ENCODE assay signal across 9 mouse cellular contexts in genomic region chr4:139311707-139312106, GRCm38 (mm10). TPM values are rescaled to one million over a fixed set of nuclear protein-coding genes. Genes with fewer than 3 reads are reported as not detected.
DNase-seq lines count a peak whose midpoint lies in the region; ATAC-seq and TF ChIP-seq lines count a peak whose summit lies in the region.
"Had no signal": no experiment of that assay in that cellular context is flagged by ENCODE, and none has a peak within 500 bp of the region (broad histone marks: within the 10 kb centered on the region; RNA-seq: fewer than 3 reads in every experiment).

No protein-coding gene starts in this region.

- H3K27me3 ChIP-seq in heart, embryonic 13.5 days (replicated peaks), result 0 out of 2 replicates have a peak, but pooled peaks cover 4% of the 10 kb centered on the region
- 0 out of 2 replicates have a peak, but pooled peaks cover 13% of the 10 kb centered on the region for H3K27me3 ChIP-seq in hindbrain, embryonic 13.5 days
- peaks cover 30% of the 10 kb centered on the region for H3K27me3 ChIP-seq in midbrain, embryonic 10.5 days (ENCODE audit: low read depth, poor library complexity, severe bottlenecking)
- H3K27me3 ChIP-seq: Patski had no signal

- H3K27ac ChIP-seq in heart, embryonic 13.5 days (replicated peaks), result no peak overlapping the region
- no peak overlapping the region for H3K27ac ChIP-seq in ES-E14 (ENCODE audit: insufficient read depth, low read depth, low read length, poor library complexity, severe bottlenecking)
- H3K27ac ChIP-seq in hindbrain, embryonic 13.5 days, result no peak overlapping the region
- H3K27ac ChIP-seq in midbrain, embryonic 10.5 days (replicated peaks), result peak overlapping the region; percentile 93

- in situ Hi-C loops in ES-E14 (cut with MboI; ENCODE audit: low sequenced_read_pairs in 2 of 2, unreplicated experiment in 2 of 2), result no loop called here

- peak overlapping the region; percentile 97 for H3K4me2 ChIP-seq in heart, embryonic 13.5 days
- peak overlapping the region; percentile 94 for H3K4me2 ChIP-seq in hindbrain, embryonic 13.5 days

- H3K4me3 ChIP-seq in heart, embryonic 13.5 days, result peak overlapping the region; percentile 77
- H3K4me3 ChIP-seq in ES-E14 (ENCODE audit: insufficient read depth in 1 of 2, low read depth in 1 of 2, low read length in 2 of 2, poor library complexity in 1 of 2, severe bottlenecking in 1 of 2), result peak overlapping the region; percentile 85 to 89
- H3K4me3 ChIP-seq in hindbrain, embryonic 13.5 days, result peak overlapping the region; percentile 80
- peak overlapping the region; percentile 96 for H3K4me3 ChIP-seq in midbrain, embryonic 10.5 days

- intact Hi-C loops in left cerebral cortex, postnatal 14 days (cut with DNase I), result no loop called here

- H3K9me3 ChIP-seq in heart, embryonic 13.5 days, result no peaks in the 10 kb centered on the region
- H3K9me3 ChIP-seq in ES-E14 (ENCODE audit: control insufficient read depth, insufficient read depth, low read depth, low read length), result no peaks in the 10 kb centered on the region
- no peaks in the 10 kb centered on the region for H3K9me3 ChIP-seq in hindbrain, embryonic 13.5 days
- H3K9me3 ChIP-seq in midbrain, embryonic 10.5 days (replicated peaks), result no peaks in the 10 kb centered on the region

- no peak for DNase-seq in heart, adult 9 months (ENCODE audit: low spot score in 2 of 2)
- DNase-seq in ES-E14 (ENCODE audit: low read depth, low spot score), result no peak
- DNase-seq in midbrain, embryonic 10.5 days (ENCODE audit: low spot score), result no peak
- DNase-seq in urinary bladder, adult 18-20 months (ENCODE audit: low spot score in 2 of 2), result no peak
- DNase-seq in left cerebral cortex, postnatal 14 days (ENCODE audit: low spot score in 2 of 2), result no peak

- H3K36me3 ChIP-seq in heart, embryonic 13.5 days, result peaks cover 32% of the 10 kb centered on the region
- H3K36me3 ChIP-seq in ES-E14 (ENCODE audit: control insufficient read depth, insufficient read depth, low read length, poor library complexity, severe bottlenecking), result peaks cover 12% of the 10 kb centered on the region; the same call in 1 of the 2 replicates
- H3K36me3 ChIP-seq in hindbrain, embryonic 13.5 days, result peaks cover 28% of the 10 kb centered on the region
- H3K36me3 ChIP-seq in midbrain, embryonic 10.5 days, result peaks cover 29% of the 10 kb centered on the region

- WGBS in heart, embryonic 13.5 days, result 29% methylated on average over 14 of the region's 14 CpGs
- 15% methylated on average over 14 of the region's 14 CpGs for WGBS in hindbrain, embryonic 13.5 days
- WGBS in midbrain, embryonic 10.5 days, result 22% methylated on average over 14 of the region's 14 CpGs

- H3K4me1 ChIP-seq in heart, embryonic 13.5 days, result peaks cover 21% of the 10 kb centered on the region
- peaks cover 0 to 6% of the 10 kb centered on the region in 2 experiments; a peak in 1 of 4 replicates for H3K4me1 ChIP-seq in ES-E14 (ENCODE audit: control insufficient read depth in 2 of 2, insufficient read depth in 2 of 2, low read length in 2 of 2, poor library complexity in 1 of 2)
- H3K4me1 ChIP-seq in hindbrain, embryonic 13.5 days (replicated peaks), result peaks cover 40% of the 10 kb centered on the region
- peaks cover 32% of the 10 kb centered on the region for H3K4me1 ChIP-seq in midbrain, embryonic 10.5 days

- peak overlapping the region; percentile 88 for H3K9ac ChIP-seq in heart, embryonic 13.5 days
- peak overlapping the region; percentile 17; the same call in 1 of the 2 replicates for H3K9ac ChIP-seq in ES-E14 (ENCODE audit: insufficient read depth, low read depth, low read length, poor library complexity, severe bottlenecking)
- H3K9ac ChIP-seq in hindbrain, embryonic 13.5 days, result peak overlapping the region; percentile 88

- ATAC-seq in heart, embryonic 13.5 days (ENCODE audit: extremely low read depth, insufficient number of reproducible peaks, low FRiP score, low TSS enrichment), result no peak
- no peak for ATAC-seq in hindbrain, embryonic 13.5 days (ENCODE audit: low FRiP score)
- ATAC-seq in granulocyte monocyte progenitor cell, adult 5-6 weeks (replicated peaks; ENCODE audit: poor library complexity, severe bottlenecking), result no peak
- ATAC-seq: Patski had no signal

TF ChIP-seq in ES-E14, 5 proteins besides CTCF, POLR2A, EP300 and RAD21:
- TF ChIP-seq ZNF384 (IDR thresholded peaks at IDR 0.05; ENCODE audit: low read depth, low read length) (no peak), HCFC1 (IDR thresholded peaks at IDR 0.05; ENCODE audit: borderline replicate concordance, insufficient read depth, low read length) (no peak), ZC3H11A (IDR thresholded peaks at IDR 0.05; ENCODE audit: borderline replicate concordance, low read depth, low read length) (no peak), CHD2 (IDR thresholded peaks at IDR 0.05; ENCODE audit: low read depth, low read length) (no peak), MAFK (IDR thresholded peaks at IDR 0.05; ENCODE audit: insufficient read depth, low read depth, low read length) (no peak)

RNA-seq across cellular contexts. Expression of gene Akr7a5, which starts 1.2 kb away (rescaled TPM):
- polyA plus RNA-seq in heart, embryonic 13.5 days (2015; fragmentation: Nextera tagmentation; extraction: Ambion mirVana), result 65.3 and 66.3 TPM in 2 replicates
- 24.7 and 27.2 TPM in 2 replicates for total RNA-seq in ES-E14 (2012; rRNA removed)
- 58.7 and 60.0 TPM in 2 replicates for polyA plus RNA-seq in hindbrain, embryonic 13.5 days (2015; fragmentation: Nextera tagmentation; extraction: Ambion mirVana)
- 99.7 and 103 TPM in 2 replicates for polyA plus RNA-seq in midbrain, embryonic 10.5 days (2016; fragmentation: Nextera tagmentation; extraction: Ambion mirVana)
- total RNA-seq in left cerebral cortex, postnatal 14 days (2021), result 10 to 100 TPM; 26.7 to 28.9 TPM
- 16.6 and 25.0 TPM in 2 replicates for total RNA-seq in granulocyte monocyte progenitor cell, adult 5-6 weeks (2014; fragmentation: Nextera tagmentation)
- total RNA-seq in granulocyte monocyte progenitor cell, adult 5-6 weeks (2017), result 5.9 and 12.2 TPM in 2 replicates

RNA-seq across cellular contexts. Expression of gene Pqlc2, which starts 1.2 kb away (rescaled TPM):
- polyA plus RNA-seq in heart, embryonic 13.5 days (2015; fragmentation: Nextera tagmentation; extraction: Ambion mirVana), result 8.8 and 10.2 TPM in 2 replicates
- total RNA-seq in ES-E14 (2012; rRNA removed), result 25.0 and 35.3 TPM in 2 replicates
- polyA plus RNA-seq in hindbrain, embryonic 13.5 days (2015; fragmentation: Nextera tagmentation; extraction: Ambion mirVana), result 14.3 TPM in 2 replicates
- 15.9 and 16.1 TPM in 2 replicates for polyA plus RNA-seq in midbrain, embryonic 10.5 days (2016; fragmentation: Nextera tagmentation; extraction: Ambion mirVana)
- total RNA-seq in left cerebral cortex, postnatal 14 days (2021), result 10 to 100 TPM; 15.1 to 15.4 TPM
- total RNA-seq in granulocyte monocyte progenitor cell, adult 5-6 weeks (2014; fragmentation: Nextera tagmentation), result 5.4 and 7.7 TPM in 2 replicates
- total RNA-seq in granulocyte monocyte progenitor cell, adult 5-6 weeks (2017), result 2.3 and 3.5 TPM in 2 replicates

RNA-seq across cellular contexts. Expression of gene Mrto4, which starts 40.7 kb away (rescaled TPM):
- 77.9 and 91.9 TPM in 2 replicates for polyA plus RNA-seq in heart, embryonic 13.5 days (2015; fragmentation: Nextera tagmentation; extraction: Ambion mirVana)
- total RNA-seq in ES-E14 (2012; rRNA removed), result 290 and 318 TPM in 2 replicates
- 88.1 and 97.5 TPM in 2 replicates for polyA plus RNA-seq in hindbrain, embryonic 13.5 days (2015; fragmentation: Nextera tagmentation; extraction: Ambion mirVana)
- polyA plus RNA-seq in midbrain, embryonic 10.5 days (2016; fragmentation: Nextera tagmentation; extraction: Ambion mirVana), result 144 and 166 TPM in 2 replicates
- total RNA-seq in left cerebral cortex, postnatal 14 days (2021), result 10 to 100 TPM; 38.2 to 48.5 TPM
- 143 and 158 TPM in 2 replicates for total RNA-seq in granulocyte monocyte progenitor cell, adult 5-6 weeks (2014; fragmentation: Nextera tagmentation)
- total RNA-seq in granulocyte monocyte progenitor cell, adult 5-6 weeks (2017), result 93.4 and 94.5 TPM in 2 replicates

RNA-seq across cellular contexts. Expression of gene Emc1, which starts 40.7 kb away (rescaled TPM):
- 39.6 and 41.0 TPM in 2 replicates for polyA plus RNA-seq in heart, embryonic 13.5 days (2015; fragmentation: Nextera tagmentation; extraction: Ambion mirVana)
- total RNA-seq in ES-E14 (2012; rRNA removed), result 88.0 and 136 TPM in 2 replicates
- polyA plus RNA-seq in hindbrain, embryonic 13.5 days (2015; fragmentation: Nextera tagmentation; extraction: Ambion mirVana), result 36.2 and 42.2 TPM in 2 replicates
- polyA plus RNA-seq in midbrain, embryonic 10.5 days (2016; fragmentation: Nextera tagmentation; extraction: Ambion mirVana), result 32.3 and 38.5 TPM in 2 replicates
- total RNA-seq in left cerebral cortex, postnatal 14 days (2021), result 10 to 100 TPM; 77.7 to 82.3 TPM
- total RNA-seq in granulocyte monocyte progenitor cell, adult 5-6 weeks (2014; fragmentation: Nextera tagmentation), result 20.2 and 24.4 TPM in 2 replicates
- total RNA-seq in granulocyte monocyte progenitor cell, adult 5-6 weeks (2017), result 34.4 and 39.2 TPM in 2 replicates

RNA-seq across cellular contexts. Expression of gene Ubr4, which starts 40.7 kb away (rescaled TPM):
- polyA plus RNA-seq in heart, embryonic 13.5 days (2015; fragmentation: Nextera tagmentation; extraction: Ambion mirVana), result 53.2 and 53.4 TPM in 2 replicates
- total RNA-seq in ES-E14 (2012; rRNA removed), result 199 and 224 TPM in 2 replicates
- 73.7 and 76.4 TPM in 2 replicates for polyA plus RNA-seq in hindbrain, embryonic 13.5 days (2015; fragmentation: Nextera tagmentation; extraction: Ambion mirVana)
- polyA plus RNA-seq in midbrain, embryonic 10.5 days (2016; fragmentation: Nextera tagmentation; extraction: Ambion mirVana), result 51.8 and 54.8 TPM in 2 replicates
- total RNA-seq in left cerebral cortex, postnatal 14 days (2021), result 100 to 1,000 TPM; 158 to 164 TPM
- total RNA-seq in granulocyte monocyte progenitor cell, adult 5-6 weeks (2014; fragmentation: Nextera tagmentation), result 91.2 and 91.4 TPM in 2 replicates
- 47.2 and 49.5 TPM in 2 replicates for total RNA-seq in granulocyte monocyte progenitor cell, adult 5-6 weeks (2017)

Comparison
In these comparisons a context has a peak if more than half of its experiments do, and no peak if none do; other contexts are left out.
1. H3K9ac ChIP-seq: peak in every context shown above with its lines; median percentile 88 in heart, embryonic 13.5 days; 88 in hindbrain, embryonic 13.5 days; 17 in ES-E14.